Mouse (Mus musculus) frontal cortex, postnatal 36 days (tissue): ENCODE measurements around the gene Nup37.

Source experiments
- DNase-seq, 2 experiments: peaks; one replicate each; pipeline ENCODE4 v3.0.0; 2022; ENCODE audit warnings: low spot score in 2 of 2

Gene Nup37

GRCm38 (mm10) chr10:88146707-88147477 is at the start of gene Nup37, which contains the start of gene Parpbp:
Nup37 (plus strand) TSS chr10:88146992.
Parpbp (minus strand) TSS chr10:88146941.
- peak; percentile 83 to 85 for DNase-seq

- DNase-seq, result no peak
These were observed 40.6 kb upstream of the Nup37 start for GRCm38 (mm10) chr10:88106169-88106568.

GRCm38 (mm10) chr10:88113290-88113689 is 33.5 kb upstream of the Nup37 start:
- no peak for DNase-seq

GRCm38 (mm10) chr10:88119721-88120120 is 27.1 kb upstream of the Nup37 start:
- no peak for DNase-seq

- DNase-seq, result no peak
These were observed 11.2 kb upstream of the Nup37 start for GRCm38 (mm10) chr10:88135630-88136029.

GRCm38 (mm10) chr10:88146187-88146586 is 605 bp upstream of the Nup37 start:
- no peak for DNase-seq

- DNase-seq, result no peak
These were observed 3.6 kb downstream of the Nup37 start for GRCm38 (mm10) chr10:88150381-88150780.

- peak in 1 of 2 experiments; percentile 5 for DNase-seq
These were observed 4.9 kb downstream of the Nup37 start for GRCm38 (mm10) chr10:88151658-88152057.

GRCm38 (mm10) chr10:88162096-88162495 is 15.3 kb downstream of the Nup37 start:
- DNase-seq, result no peak

- no peak for DNase-seq
These were observed 15.9 kb downstream of the Nup37 start for GRCm38 (mm10) chr10:88162676-88163075.

GRCm38 (mm10) chr10:88166158-88166557 is 19.4 kb downstream of the Nup37 start:
- DNase-seq, result no peak

- no peak for DNase-seq
These were observed 20.8 kb downstream of the Nup37 start for GRCm38 (mm10) chr10:88167438-88168077.

GRCm38 (mm10) chr10:88200541-88200940 is 53.7 kb downstream of the Nup37 start:
- no peak for DNase-seq

- DNase-seq, result peak; percentile 92 to 94
These were observed 54.3 kb downstream of the Nup37 start, which contains the start of gene Washc3 for GRCm38 (mm10) chr10:88200951-88201638. Washc3 (plus strand) TSS chr10:88201093.

GRCm38 (mm10) chr10:88201650-88202049 is 54.9 kb downstream of the Nup37 start:
- DNase-seq, result peak in 1 of 2 experiments; percentile 2

- no peak for DNase-seq
These were observed 55.8 kb downstream of the Nup37 start for GRCm38 (mm10) chr10:88202581-88202980.

- no peak for DNase-seq
These were observed 56.4 kb downstream of the Nup37 start for GRCm38 (mm10) chr10:88203236-88203635.

- no peak for DNase-seq
These were observed 65.9 kb downstream of the Nup37 start for GRCm38 (mm10) chr10:88212644-88213043.

GRCm38 (mm10) chr10:88214800-88215514 is 68.2 kb downstream of the Nup37 start:
- DNase-seq, result no peak

- no peak for DNase-seq
These were observed 71.4 kb downstream of the Nup37 start for GRCm38 (mm10) chr10:88218161-88218560.

GRCm38 (mm10) chr10:88221718-88222117 is 74.9 kb downstream of the Nup37 start:
- DNase-seq, result no peak

GRCm38 (mm10) chr10:88225421-88225820 is 78.6 kb downstream of the Nup37 start:
- DNase-seq, result no peak
